Mouse (Mus musculus) liver, adult (tissue): ENCODE data around the gene Zbtb7b.

Experiments used
- GATA4 ChIP-seq: IDR thresholded peaks from 2 replicates; pipeline ENCODE4 v1.6.1; 2014; ENCODE audit warnings: mild to moderate bottlenecking, low read length; ENCODE audit not compliant: insufficient replicate concordance

The Zbtb7b gene

DNA sequence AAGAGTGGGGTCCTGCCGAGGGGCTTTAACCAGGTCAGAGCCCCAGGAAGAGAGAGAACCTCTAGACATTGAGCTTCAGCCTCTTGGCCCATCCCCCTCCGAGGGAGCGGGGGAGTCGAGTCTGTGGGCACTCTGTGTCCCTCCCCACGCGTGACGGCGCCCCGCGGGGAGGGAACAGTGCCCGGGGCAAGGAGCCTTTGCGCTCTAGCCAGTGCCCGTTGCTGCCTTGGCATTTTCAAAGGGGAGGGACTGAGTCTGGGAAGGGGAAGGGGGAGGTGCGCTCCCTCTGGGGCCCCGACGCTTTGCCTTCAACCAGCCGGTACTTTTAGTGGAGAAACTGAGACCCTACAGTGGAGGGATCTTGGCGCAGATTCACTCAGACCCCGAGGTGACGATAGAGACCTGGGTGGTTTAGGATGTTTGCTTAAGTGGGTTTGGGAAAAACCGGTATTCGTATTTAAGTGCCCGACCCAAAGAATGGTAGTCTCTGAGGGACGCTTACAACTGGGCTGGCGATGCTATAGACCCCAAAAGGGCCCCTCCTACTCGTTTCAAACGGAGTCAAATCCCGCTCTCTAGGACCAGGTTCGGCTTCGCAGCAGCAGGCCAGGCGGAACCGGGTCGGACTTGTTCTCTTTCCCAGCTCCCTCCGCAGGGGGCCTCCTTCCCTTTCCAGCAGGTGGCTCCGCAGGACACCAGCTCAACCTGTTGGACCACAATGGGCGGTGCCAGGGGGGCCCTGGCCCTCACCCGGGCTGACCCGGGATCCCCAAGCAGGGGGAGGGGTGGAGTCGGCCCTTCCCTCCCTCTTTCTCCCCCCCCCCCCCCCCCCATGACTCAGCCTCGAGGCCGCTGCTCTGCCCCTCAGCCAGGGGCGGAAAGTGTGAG is at the start of gene Zbtb7b:
TSS of gene Zbtb7b (minus strand) at position 771 of the 888 bp plus-strand sequence.
- no peak for TF ChIP-seq GATA4

DNA sequence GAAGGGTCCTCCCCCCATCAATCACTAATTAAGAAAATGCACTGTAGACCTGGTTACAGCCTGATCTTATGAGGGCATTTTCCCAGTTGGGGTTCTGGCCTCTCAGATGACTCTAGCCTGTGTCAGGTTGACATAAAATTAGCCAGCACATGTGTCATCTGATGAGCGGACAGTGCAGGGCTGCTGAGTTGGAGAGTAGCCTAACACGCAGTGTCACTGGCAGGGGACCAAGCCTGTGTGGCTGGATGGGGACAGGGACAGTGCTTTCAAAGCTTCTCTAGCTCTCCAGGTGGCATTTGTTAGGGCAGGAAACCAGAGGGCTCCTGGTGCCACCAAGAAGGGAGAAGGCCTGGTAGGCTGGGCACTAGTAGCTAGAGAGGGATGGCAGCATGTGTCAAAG is 46.1 kb upstream of the Zbtb7b start:
- TF ChIP-seq GATA4: no peak

- no peak for TF ChIP-seq GATA4
These were observed 42.7 kb upstream of the Zbtb7b start for GRCm38 (mm10) chr3:89437269-89437668.

DNA sequence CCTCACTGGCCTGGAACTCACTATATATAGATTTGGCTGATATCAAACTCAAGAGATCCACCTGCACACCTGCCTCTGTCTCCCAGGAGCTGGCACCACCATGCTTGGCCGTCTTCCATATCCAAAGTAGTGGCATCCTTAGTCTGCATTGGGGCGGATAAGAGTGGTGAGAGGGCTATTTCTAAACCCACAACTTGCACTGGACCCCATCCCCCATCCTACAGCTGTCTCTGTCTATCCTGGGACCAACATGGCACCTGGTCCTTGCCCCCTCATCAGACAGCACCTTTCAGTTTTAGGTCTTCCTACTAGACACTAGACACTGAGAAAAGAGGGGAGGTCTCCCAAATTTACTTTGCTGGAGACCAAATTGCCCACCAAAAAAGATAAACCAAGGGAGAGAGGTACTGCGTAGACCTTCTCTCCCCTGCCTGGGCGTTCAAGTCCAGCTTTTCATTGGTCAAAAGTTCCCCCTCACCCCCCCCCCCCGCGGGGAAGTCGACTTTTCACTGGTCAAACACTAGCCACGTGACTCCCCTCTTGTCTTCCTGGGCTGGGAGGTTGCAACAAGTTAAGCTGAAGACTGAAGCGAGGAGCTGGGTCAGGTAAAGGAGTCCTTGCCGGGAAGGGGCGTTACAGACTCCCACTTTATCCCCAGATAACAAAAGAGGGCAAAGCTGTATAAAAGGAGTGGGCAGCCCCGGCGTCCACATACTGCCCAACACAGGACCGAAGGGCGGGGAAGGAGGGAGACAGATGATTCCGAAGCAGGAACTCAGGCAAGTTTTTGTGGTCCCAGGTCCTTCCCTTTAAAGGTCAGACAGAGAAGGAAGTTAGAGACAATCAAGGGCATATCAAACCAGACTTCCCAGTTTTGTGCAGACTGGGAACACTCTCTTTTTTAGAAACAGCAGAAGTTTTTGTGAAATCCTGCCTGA is 41.9 kb upstream of the Zbtb7b start, which contains the start of gene Pbxip1:
TSS of gene Pbxip1 (plus strand) at position 531 of the 938 bp plus-strand sequence.
- TF ChIP-seq GATA4: no peak

DNA sequence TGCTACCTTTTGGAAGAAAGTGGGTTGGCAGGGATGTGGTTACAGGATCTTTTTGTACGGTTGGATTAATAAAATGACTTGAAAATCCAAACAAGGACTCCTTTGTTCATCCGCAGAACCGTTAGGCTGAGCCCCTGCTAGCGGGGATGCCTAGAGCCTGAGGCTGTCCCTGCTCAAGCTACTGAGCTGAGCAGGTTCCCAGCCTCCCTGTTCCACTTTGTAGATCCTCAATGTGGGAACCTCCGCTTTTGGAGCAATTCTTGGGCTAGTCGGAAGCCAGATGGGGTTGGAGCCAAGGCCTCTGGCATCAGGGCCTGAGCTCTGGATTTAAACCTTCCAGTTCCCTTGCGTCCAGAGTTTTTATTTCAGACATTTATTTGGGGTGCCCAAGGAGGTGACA is 40.5 kb upstream of the Zbtb7b start:
- TF ChIP-seq GATA4: no peak

DNA sequence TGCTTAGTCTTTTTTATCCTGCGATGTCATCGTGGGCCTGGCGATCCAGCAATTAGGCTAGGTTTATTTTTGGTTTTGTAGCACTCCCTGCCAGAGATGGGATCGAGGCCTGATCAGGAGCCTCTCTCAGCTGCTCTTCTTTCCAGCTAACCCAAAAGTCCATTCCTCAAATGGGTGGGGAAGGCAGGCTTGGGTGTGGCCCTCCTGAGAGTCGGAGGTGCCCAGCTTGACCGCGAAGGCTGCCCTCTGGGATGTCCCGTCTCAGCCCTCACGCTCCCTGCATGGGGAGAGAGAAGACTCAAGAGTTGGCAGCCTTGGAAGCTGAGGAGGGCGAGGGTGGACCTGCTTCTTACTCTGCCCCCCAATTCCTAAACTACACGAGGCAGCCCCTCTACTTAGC is 40.0 kb upstream of the Zbtb7b start:
- no peak for TF ChIP-seq GATA4

- TF ChIP-seq GATA4: no peak
These were observed 38.0 kb upstream of the Zbtb7b start for GRCm38 (mm10) chr3:89432606-89433005.

DNA sequence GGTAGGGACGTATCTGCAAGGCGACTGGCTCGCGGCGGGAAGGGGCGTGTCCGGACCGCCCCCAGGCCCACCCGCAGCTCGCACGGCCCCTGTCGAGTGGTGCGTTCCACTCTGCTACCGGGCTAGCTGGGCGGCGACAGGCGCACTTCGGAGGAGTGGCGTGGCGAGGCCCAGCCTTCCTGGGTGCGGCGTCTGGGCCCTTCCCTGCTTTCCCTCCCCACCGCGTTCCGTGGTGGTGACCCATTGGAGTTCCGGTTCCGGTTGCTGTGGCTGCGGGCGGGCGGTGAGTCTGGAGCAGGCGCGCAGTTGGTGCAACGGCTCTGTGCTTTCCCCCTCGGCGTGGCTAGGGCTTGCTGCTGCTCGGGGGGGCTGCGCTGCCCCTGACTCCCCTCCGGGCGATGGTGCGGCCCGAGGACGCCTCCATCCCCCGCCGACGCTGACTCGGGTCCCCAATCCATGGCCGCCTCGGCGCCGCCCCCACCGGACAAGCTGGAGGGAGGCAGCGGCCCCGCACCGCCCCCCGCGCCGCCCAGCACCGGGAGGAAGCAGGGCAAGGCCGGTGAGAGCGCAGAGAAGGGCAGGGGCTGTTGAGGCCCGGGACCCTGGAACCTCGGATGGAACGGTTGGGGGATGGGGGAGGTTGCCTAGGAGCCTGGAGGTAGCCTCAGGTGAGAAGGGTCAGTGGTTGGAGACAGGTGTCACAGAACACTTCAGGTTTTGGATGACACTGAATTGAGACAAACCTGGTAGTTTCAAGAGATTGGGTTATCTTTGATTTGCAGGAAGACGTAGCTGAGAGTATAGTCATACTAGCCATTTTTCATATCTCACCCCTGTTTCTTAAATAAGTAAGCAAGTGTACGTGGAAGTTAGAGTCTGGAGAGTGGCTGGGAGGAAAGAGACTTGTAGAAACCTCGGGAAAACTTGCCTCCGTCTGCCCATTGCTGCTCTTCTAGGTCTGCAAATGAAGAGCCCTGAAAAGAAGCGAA is 35.9 kb upstream of the Zbtb7b start, which contains the start of gene Pygo2:
TSS of gene Pygo2 (plus strand) at position 44 of the 989 bp plus-strand sequence.
- no peak; the same call in 1 of the 2 replicates for TF ChIP-seq GATA4

GRCm38 (mm10) chr3:89425876-89426275 is 31.3 kb upstream of the Zbtb7b start:
- TF ChIP-seq GATA4: no peak

GRCm38 (mm10) chr3:89425141-89425525 is 30.6 kb upstream of the Zbtb7b start:
- no peak for TF ChIP-seq GATA4

DNA sequence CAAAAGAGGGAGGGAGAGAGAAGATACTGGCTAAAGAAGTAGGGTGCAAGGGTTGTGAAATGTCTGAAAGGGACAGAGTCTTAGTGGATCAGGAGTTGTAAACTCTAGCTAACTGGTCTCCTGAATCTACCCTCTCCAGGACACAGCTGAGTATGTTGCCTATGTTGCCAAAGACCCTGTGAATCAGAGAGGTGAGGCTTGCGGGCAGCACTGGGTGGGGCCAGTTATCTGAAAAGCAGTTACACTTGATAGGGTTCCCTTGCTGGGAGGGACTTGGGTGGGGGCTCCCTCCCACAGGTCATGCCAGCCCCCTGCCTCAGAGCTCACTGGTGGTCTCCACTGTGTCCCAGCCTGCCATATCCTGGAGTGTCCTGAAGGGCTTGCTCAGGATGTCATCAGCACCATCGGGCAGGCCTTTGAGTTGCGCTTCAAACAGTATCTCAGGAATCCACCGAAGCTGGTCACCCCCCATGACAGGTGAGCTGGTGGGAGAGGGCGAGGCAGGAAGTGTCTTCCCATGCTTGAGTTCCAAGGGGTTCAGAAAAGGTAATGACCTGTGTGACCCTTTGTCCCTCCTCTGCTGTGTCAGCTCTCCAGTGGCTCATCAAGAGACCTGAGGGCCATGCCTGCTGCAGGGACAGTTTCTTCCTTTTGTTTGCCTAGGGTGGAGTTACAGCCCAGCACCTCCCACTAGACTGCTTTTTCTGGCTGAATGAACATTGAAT is 30.0 kb upstream of the Zbtb7b start:
- TF ChIP-seq GATA4: no peak

- no peak for TF ChIP-seq GATA4
These were observed 28.1 kb upstream of the Zbtb7b start for GRCm38 (mm10) chr3:89422556-89423205.

GRCm38 (mm10) chr3:89421810-89422473 is 27.4 kb upstream of the Zbtb7b start:
- no peak for TF ChIP-seq GATA4
